Mouse (Mus musculus) cerebellum, adult 18-20 months (tissue): Measurements from ENCODE around the gene Tas2r115.
"Not testable (repeated sequence)": the region's sequence is repeated elsewhere in the genome, so short reads cannot be mapped to it uniquely, and the experiment has no call there.

ENCODE experiments used
- DNase-seq, 2 experiments: peaks; one replicate each; pipeline ENCODE4 v3.0.0; 2021

Tas2r115 gene

DNA sequence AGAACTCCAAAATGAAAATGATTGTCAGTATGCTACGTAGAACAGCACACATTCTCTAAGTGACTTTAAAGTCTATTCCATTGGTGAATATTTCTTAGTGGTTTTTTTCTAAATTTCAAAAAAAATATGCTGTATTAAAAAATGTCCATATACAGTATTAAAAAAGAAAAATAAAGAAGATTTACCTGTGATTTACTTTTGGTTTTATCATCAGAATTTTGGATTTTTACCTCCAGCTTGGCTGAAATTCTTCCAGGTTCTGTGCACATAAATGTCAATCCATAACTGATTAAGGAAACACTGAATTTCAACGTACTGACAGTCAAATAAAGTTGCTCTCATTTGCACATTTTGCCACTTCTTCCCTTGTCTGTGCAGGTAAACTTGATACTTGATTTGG lies at the start of gene Tas2r115:
Gene Tas2r115, minus strand, starts transcription at position 101 of the 400 bp plus-strand sequence.
- no peak for DNase-seq

DNA sequence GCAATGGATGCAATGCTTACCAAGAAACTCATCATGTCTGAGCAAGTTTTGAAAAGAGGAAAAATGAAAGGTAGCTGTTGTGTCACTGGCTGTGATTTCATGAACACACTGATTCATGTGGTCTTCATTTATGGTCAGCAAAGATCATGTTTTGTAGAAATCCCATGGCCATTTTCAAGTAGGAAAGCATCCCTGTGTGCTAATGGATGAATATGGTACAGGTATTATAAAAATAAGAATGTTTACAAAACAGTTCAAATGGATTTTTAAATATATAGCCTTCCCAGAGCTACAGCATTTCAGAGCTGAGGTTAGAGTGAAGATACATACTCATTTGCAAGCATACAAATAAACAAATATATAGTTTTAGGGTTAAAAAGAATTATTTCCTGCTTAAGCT lies 40.2 kb upstream of the Tas2r115 start, which contains the start of gene Tas2r136:
Gene Tas2r136, minus strand, starts transcription at position 101 of the 400 bp plus-strand sequence.
- no peak for DNase-seq

DNA sequence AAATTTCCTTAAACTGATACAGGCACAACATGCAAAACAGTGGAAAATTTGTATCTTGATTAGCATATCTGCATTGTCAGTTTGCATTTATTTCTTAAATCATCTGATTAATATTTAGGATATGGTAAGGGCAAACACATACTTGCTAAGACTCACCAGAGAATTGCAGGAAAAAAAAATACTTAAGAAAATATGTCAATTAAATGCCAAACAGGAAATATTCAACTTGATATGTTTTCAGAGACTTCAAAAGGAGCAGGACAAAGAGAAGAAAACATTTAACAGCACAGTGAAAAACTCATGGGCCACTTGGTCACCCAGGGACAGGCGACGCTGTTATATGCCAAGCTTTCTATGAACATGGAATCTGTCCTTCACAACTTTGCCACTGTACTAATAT lies 24.0 kb upstream of the Tas2r115 start, which contains the start of gene Tas2r102:
Gene Tas2r102, plus strand, starts transcription at position 301 of the 400 bp plus-strand sequence.
- DNase-seq, result no peak

GRCm38 (mm10) chr6:132754430-132754829 lies 16.6 kb upstream of the Tas2r115 start, which contains the start of gene Tas2r124:
Gene Tas2r124 (plus strand): TSS chr6:132754730.
- no peak for DNase-seq

- no peak for DNase-seq
Observed at GRCm38 (mm10) chr6:132750206-132750605, 12.4 kb upstream of the Tas2r115 start.

DNA sequence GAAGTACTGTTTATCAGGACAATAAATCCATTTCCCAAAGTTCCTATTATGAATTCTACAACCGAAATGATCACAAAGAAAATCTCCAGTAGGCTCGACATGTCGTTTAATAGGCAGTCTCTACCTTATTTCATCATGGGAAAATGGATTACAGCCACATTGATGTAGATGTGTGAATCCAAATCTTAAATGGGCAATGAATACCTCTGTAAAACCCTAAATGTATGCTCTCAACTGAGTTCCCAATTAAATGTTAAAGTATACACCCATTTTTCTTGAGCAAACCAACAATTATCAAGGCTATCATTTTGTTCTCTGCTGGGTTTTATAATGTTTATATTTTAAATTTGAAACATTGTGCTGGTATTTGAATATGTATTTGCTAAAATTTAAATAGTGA lies 26.0 kb downstream of the Tas2r115 start, which contains the start of gene Tas2r122:
Gene Tas2r122, minus strand, starts transcription at position 101 of the 400 bp plus-strand sequence.
- DNase-seq, result no peak

DNA sequence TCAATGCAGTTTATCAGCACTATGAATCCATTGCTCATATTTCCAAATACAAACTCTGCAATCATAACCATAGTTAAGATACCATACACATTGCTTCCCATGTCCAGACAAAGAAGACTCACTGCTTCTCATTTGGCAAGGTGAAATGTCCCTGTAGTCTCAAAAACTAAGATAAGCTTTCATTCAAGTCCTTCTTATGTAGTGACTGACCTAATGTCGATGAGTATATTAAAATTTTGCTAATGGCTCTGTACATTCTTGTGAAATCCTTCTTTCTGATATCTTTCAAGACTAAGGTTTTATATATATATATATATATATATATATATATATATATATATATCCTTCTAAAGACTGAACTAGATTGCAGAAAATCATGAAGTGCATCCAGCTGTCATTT lies 36.9 kb downstream of the Tas2r115 start, which contains the start of gene Tas2r121:
Gene Tas2r121, minus strand, starts transcription at position 101 of the 400 bp plus-strand sequence.
- DNase-seq, result no peak

GRCm38 (mm10) chr6:132691596-132691995 lies 46.2 kb downstream of the Tas2r115 start:
- DNase-seq, result not testable (repeated sequence)
